Mouse (Mus musculus): ENCODE measurements at regions not wholly inside any gene's neighbourhood (a gene's known extent, or its start where the extent isn't known, plus 50 kb on each side); places are given as distances from the start of the nearest gene placed in this dataset.

- H3K9ac ChIP-seq (ENCODE audit: low read depth, low read length), result no peak overlapping the region
- H3K27ac ChIP-seq (ENCODE audit: low read depth, low read length), result no peak overlapping the region
- H3K36me3 ChIP-seq (ENCODE audit: control insufficient read depth, insufficient read depth, low read length), result no peaks in the 10 kb centered on the region
- no peak for ATAC-seq (replicated peaks; ENCODE audit: insufficient number of reproducible peaks, low FRiP score, low TSS enrichment)
- no peaks in the 10 kb centered on the region for H3K4me1 ChIP-seq (ENCODE audit: control insufficient read depth, insufficient read depth, low read length)
- H3K9me3 ChIP-seq (replicated peaks; ENCODE audit: control insufficient read depth, low read length), result no peaks in the 10 kb centered on the region
- no peaks in the 10 kb centered on the region for H3K27me3 ChIP-seq (ENCODE audit: control insufficient read depth, insufficient read depth, low read length)
- WGBS (ENCODE audit: insufficient replicate concordance), result 59% methylated on average over 9 of the region's 9 CpGs
- H3K4me3 ChIP-seq (ENCODE audit: low read depth, low read length), result no peak overlapping the region
- no peak overlapping the region for H3K4me2 ChIP-seq
Measured at GRCm38 (mm10) chr6:140229295-140229694, 188.0 kb upstream of the Plcz1 start.

GRCm38 (mm10) chr6:140228741-140229140, 187.5 kb upstream of the Plcz1 start:
- H3K4me1 ChIP-seq (ENCODE audit: control insufficient read depth, insufficient read depth, low read length), result no peaks in the 10 kb centered on the region
- no peaks in the 10 kb centered on the region for H3K9me3 ChIP-seq (replicated peaks; ENCODE audit: control insufficient read depth, low read length)
- H3K4me2 ChIP-seq, result no peak overlapping the region
- H3K9ac ChIP-seq (ENCODE audit: low read depth, low read length), result no peak overlapping the region
- no peak overlapping the region for H3K4me3 ChIP-seq (ENCODE audit: low read depth, low read length)
- no peak overlapping the region for H3K27ac ChIP-seq (ENCODE audit: low read depth, low read length)
- no peaks in the 10 kb centered on the region for H3K36me3 ChIP-seq (ENCODE audit: control insufficient read depth, insufficient read depth, low read length)
- no peaks in the 10 kb centered on the region for H3K27me3 ChIP-seq (ENCODE audit: control insufficient read depth, insufficient read depth, low read length)
- WGBS (ENCODE audit: insufficient replicate concordance), result 79% methylated on average over 7 of the region's 7 CpGs
- no peak for ATAC-seq (replicated peaks; ENCODE audit: insufficient number of reproducible peaks, low FRiP score, low TSS enrichment)

GRCm38 (mm10) chr6:140222534-140223324, 181.5 kb upstream of the Plcz1 start:
- no peaks in the 10 kb centered on the region for H3K9me3 ChIP-seq (replicated peaks; ENCODE audit: control insufficient read depth, low read length)
- no peak for ATAC-seq (replicated peaks; ENCODE audit: insufficient number of reproducible peaks, low FRiP score, low TSS enrichment)
- H3K9ac ChIP-seq (ENCODE audit: low read depth, low read length), result no peak overlapping the region
- no peaks in the 10 kb centered on the region for H3K27me3 ChIP-seq (ENCODE audit: control insufficient read depth, insufficient read depth, low read length)
- no peaks in the 10 kb centered on the region for H3K4me1 ChIP-seq (ENCODE audit: control insufficient read depth, insufficient read depth, low read length)
- no peaks in the 10 kb centered on the region for H3K36me3 ChIP-seq (ENCODE audit: control insufficient read depth, insufficient read depth, low read length)
- no peak overlapping the region for H3K4me2 ChIP-seq
- H3K27ac ChIP-seq (ENCODE audit: low read depth, low read length), result no peak overlapping the region
- WGBS (ENCODE audit: insufficient replicate concordance), result 57% methylated on average over 1 of the region's 1 CpGs
- H3K4me3 ChIP-seq (ENCODE audit: low read depth, low read length), result no peak overlapping the region

GRCm38 (mm10) chr6:140221653-140222272, 180.5 kb upstream of the Plcz1 start:
- Histone ChIP-seq H3K36me3 (ENCODE audit: control insufficient read depth, insufficient read depth, low read length) (no peaks in the 10 kb centered on the region), H3K4me1 (ENCODE audit: control insufficient read depth, insufficient read depth, low read length) (no peaks in the 10 kb centered on the region), H3K9ac (ENCODE audit: low read depth, low read length) (no peak overlapping the region), H3K27ac (ENCODE audit: low read depth, low read length) (no peak overlapping the region), H3K4me3 (ENCODE audit: low read depth, low read length) (no peak overlapping the region), H3K4me2 (no peak overlapping the region), H3K9me3 (replicated peaks; ENCODE audit: control insufficient read depth, low read length) (no peaks in the 10 kb centered on the region), H3K27me3 (ENCODE audit: control insufficient read depth, insufficient read depth, low read length) (no peaks in the 10 kb centered on the region)
- ATAC-seq (replicated peaks; ENCODE audit: insufficient number of reproducible peaks, low FRiP score, low TSS enrichment), result no peak
- WGBS (ENCODE audit: insufficient replicate concordance), result 76% methylated on average over 5 of the region's 5 CpGs

- H3K4me3 ChIP-seq (ENCODE audit: low read depth, low read length), result no peak overlapping the region
- H3K4me2 ChIP-seq, result no peak overlapping the region
- no peaks in the 10 kb centered on the region for H3K9me3 ChIP-seq (replicated peaks; ENCODE audit: control insufficient read depth, low read length)
- 80% methylated on average over 10 of the region's 10 CpGs for WGBS (ENCODE audit: insufficient replicate concordance)
- H3K9ac ChIP-seq (ENCODE audit: low read depth, low read length), result no peak overlapping the region
- no peak for ATAC-seq (replicated peaks; ENCODE audit: insufficient number of reproducible peaks, low FRiP score, low TSS enrichment)
- no peaks in the 10 kb centered on the region for H3K27me3 ChIP-seq (ENCODE audit: control insufficient read depth, insufficient read depth, low read length)
- H3K27ac ChIP-seq (ENCODE audit: low read depth, low read length), result no peak overlapping the region
- H3K4me1 ChIP-seq (ENCODE audit: control insufficient read depth, insufficient read depth, low read length), result no peaks in the 10 kb centered on the region
- H3K36me3 ChIP-seq (ENCODE audit: control insufficient read depth, insufficient read depth, low read length), result no peaks in the 10 kb centered on the region
Measured at GRCm38 (mm10) chr6:140218789-140219188, 177.5 kb upstream of the Plcz1 start.

- H3K4me1 ChIP-seq (ENCODE audit: control insufficient read depth, insufficient read depth, low read length), result no peaks in the 10 kb centered on the region
- WGBS (ENCODE audit: insufficient replicate concordance), result 58% methylated on average over 2 of the region's 2 CpGs
- H3K4me2 ChIP-seq, result no peak overlapping the region
- ATAC-seq (replicated peaks; ENCODE audit: insufficient number of reproducible peaks, low FRiP score, low TSS enrichment), result no peak
- H3K4me3 ChIP-seq (ENCODE audit: low read depth, low read length), result no peak overlapping the region
- no peaks in the 10 kb centered on the region; the same call in 1 of the 2 replicates for H3K9me3 ChIP-seq (replicated peaks; ENCODE audit: control insufficient read depth, low read length)
- no peak overlapping the region for H3K27ac ChIP-seq (ENCODE audit: low read depth, low read length)
- H3K27me3 ChIP-seq (ENCODE audit: control insufficient read depth, insufficient read depth, low read length), result no peaks in the 10 kb centered on the region
- no peak overlapping the region for H3K9ac ChIP-seq (ENCODE audit: low read depth, low read length)
- no peaks in the 10 kb centered on the region for H3K36me3 ChIP-seq (ENCODE audit: control insufficient read depth, insufficient read depth, low read length)
Measured at GRCm38 (mm10) chr6:140212403-140212802, 171.1 kb upstream of the Plcz1 start.

GRCm38 (mm10) chr6:140210141-140210540, 168.9 kb upstream of the Plcz1 start:
- Histone ChIP-seq H3K27ac (ENCODE audit: low read depth, low read length) (no peak overlapping the region), H3K36me3 (ENCODE audit: control insufficient read depth, insufficient read depth, low read length) (no peaks in the 10 kb centered on the region)

GRCm38 (mm10) chr6:140209083-140209482, 167.8 kb upstream of the Plcz1 start:
- no peaks in the 10 kb centered on the region for H3K4me1 ChIP-seq (ENCODE audit: control insufficient read depth, insufficient read depth, low read length)
- no peaks in the 10 kb centered on the region; the same call in 1 of the 2 replicates for H3K9me3 ChIP-seq (replicated peaks; ENCODE audit: control insufficient read depth, low read length)
- H3K9ac ChIP-seq (ENCODE audit: low read depth, low read length), result no peak overlapping the region
- H3K27ac ChIP-seq (ENCODE audit: low read depth, low read length), result no peak overlapping the region
- no peak overlapping the region for H3K4me3 ChIP-seq (ENCODE audit: low read depth, low read length)
- ATAC-seq (replicated peaks; ENCODE audit: insufficient number of reproducible peaks, low FRiP score, low TSS enrichment), result no peak
- no peak overlapping the region for H3K4me2 ChIP-seq
- H3K36me3 ChIP-seq (ENCODE audit: control insufficient read depth, insufficient read depth, low read length), result no peaks in the 10 kb centered on the region
- WGBS (ENCODE audit: insufficient replicate concordance), result 63% methylated on average over 14 of the region's 14 CpGs
- H3K27me3 ChIP-seq (ENCODE audit: control insufficient read depth, insufficient read depth, low read length), result no peaks in the 10 kb centered on the region

More at GRCm38 (mm10) chr6:140210141-140210540, 168.9 kb upstream of the Plcz1 start:
- Histone ChIP-seq H3K4me1 (ENCODE audit: control insufficient read depth, insufficient read depth, low read length) (no peaks in the 10 kb centered on the region), H3K9me3 (replicated peaks; ENCODE audit: control insufficient read depth, low read length) (no peaks in the 10 kb centered on the region; the same call in 1 of the 2 replicates), H3K4me3 (ENCODE audit: low read depth, low read length) (no peak overlapping the region), H3K4me2 (no peak overlapping the region), H3K9ac (ENCODE audit: low read depth, low read length) (no peak overlapping the region), H3K27me3 (ENCODE audit: control insufficient read depth, insufficient read depth, low read length) (no peaks in the 10 kb centered on the region)
- WGBS (ENCODE audit: insufficient replicate concordance), result 81% methylated on average over 6 of the region's 6 CpGs
- ATAC-seq (replicated peaks; ENCODE audit: insufficient number of reproducible peaks, low FRiP score, low TSS enrichment), result no peak

All from heart, embryonic 11.5 days (tissue).